Mouse (Mus musculus) fibroblast of lung, adult 2 months (primary cell): ENCODE results near the gene Hmga1.

ENCODE experiments used
- DNase-seq: peaks from one replicate; pipeline ENCODE4 v3.0.0-alpha.2; 2011; ENCODE audit warnings: low read depth

The Hmga1 gene

DNA sequence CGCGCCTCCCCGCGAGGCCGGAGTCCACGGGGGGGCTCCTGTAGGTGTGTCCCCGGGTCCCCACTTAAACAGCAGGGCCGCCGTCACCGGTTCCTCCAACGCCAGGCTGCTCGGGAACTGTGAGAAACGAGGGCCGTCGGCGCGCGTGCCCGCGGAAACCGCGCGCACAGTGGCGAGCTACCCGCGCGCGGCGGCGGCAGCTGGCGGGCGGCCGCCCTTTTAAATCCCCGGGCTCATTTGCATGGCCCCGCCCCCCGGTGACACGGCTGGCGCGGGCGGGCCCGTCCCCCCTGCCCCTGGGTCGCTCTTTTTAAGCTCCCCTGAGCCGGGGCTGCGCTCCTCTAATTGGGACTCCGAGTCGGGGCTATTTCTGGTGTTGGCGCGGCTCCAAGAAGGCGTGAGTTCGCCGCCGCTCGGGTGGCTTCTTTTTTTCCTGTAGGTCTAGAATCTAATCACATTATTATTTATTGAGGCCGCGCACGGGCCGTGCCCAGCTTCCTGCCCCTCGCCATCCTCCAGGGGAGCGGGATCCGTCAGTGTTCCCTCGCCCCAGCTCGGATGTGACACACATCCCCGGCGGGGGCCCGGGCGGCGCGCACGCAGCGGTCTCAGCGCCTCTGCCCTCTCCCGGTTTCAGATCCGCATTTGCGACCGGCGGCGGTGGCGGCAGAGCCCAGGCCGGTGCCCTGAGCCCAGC lies at the start of gene Hmga1:
Gene Hmga1 (plus strand): TSS at position 183 of the 697 bp plus-strand sequence.
- no peak for DNase-seq

DNA sequence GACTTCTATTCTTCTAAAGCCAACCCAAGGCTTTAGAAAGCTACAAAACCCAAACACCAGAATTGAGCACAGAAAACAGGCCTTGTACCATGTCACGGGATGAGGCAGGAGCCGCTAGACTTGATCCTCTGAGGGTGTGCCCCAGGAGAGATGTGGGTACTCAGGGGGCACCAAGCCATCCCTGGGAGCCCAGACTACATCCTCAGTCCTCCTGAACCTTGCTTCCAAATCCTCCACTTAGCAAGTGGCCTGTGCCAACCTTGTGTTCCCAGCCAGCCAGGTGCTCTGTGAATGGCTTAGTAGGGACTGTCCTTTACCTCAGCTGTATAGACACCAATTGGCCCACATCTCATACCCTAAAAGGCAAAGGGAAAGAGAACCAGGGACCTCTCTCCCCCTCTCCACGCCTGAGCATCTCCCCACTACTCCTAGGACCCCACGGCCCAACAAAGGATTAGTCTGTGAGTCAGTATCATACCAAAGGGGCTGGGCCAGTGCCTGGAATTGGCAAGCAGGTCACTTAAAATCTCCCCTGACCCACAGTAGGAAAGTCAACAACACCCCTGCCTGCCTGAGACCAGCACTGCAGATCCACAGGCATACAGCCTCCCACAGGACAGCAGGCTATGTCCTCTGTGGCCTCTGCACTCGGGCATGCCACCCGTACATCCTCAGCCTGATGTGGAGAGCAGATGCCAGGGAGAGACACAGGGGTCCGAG lies 49.3 kb upstream of the Hmga1 start:
- no peak for DNase-seq

DNA sequence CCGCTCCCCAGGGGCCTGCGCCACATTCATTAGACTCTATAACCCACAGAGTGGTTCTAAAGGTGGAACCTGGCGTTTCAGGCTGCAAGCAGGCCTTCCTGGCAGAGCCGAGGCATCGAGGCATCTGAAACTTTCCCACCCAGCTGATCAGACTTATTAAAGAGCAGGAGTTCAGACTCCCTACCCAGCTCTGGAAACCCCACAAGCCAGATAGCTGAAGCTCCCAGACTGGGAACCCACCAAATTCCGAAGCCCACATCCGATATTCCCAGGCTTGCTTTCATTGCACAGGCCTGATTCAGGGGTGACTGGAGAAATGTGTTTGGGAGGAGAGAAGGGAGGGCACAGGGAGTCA lies 48.7 kb upstream of the Hmga1 start:
- no peak for DNase-seq

DNA sequence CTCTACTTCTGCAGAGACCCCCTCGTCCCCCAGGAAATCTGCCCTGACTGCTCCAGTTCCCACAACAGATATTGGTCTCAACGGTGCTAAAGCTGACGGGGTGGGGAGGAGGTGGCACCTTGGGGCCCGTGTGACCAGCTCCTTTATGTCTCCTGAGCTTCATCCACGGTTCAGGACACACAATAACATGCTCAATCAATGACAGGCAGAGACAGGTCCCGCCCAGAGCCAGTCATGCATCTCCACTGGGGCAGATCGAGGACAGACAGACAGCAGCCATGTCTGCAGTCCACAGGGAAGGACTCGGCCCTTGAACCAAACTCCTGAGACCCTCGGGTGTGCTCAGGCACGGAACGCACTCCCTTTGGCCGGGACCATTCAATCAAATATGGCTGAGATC lies 48.3 kb upstream of the Hmga1 start:
- no peak for DNase-seq

DNA sequence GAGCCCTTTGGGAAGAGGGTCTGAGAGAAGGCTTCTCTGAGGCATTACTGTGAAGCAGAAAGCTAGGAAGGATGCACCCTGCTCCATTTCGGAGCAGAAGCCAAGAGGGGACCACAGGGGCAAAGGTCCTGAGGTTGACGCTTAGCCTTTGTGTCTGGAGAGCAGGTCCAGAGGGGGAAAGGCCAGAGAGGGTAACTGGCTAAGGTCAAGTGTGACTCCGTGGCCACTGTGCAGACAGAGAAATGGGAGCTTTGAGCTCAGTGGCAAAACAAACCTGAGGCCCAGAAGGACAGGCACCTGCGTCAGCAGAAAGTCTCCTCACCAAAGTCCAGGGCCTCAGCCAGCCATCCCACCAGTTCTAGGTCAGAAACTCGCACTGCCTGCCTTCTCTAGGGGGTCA lies 47.8 kb upstream of the Hmga1 start:
- DNase-seq, result no peak

DNA sequence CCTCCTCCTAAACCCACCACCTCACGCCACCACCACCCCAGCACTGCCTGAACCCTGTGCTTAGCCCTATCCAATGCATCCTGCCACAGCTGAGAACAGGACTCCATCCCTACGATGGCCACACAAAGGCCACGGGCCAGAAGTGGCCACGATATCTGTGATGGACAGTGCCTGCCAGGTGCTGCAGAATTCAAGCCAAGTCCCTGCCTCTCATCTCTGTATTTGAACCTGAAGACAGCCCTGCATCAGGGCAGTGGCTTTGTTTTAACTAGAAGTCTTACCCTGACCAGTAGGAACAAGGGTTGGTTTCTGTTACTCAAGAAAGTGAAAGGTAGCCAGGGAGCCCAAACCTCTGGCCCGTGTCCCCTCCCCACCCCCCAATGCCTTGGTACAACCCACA lies 47.2 kb upstream of the Hmga1 start:
- DNase-seq, result no peak

DNA sequence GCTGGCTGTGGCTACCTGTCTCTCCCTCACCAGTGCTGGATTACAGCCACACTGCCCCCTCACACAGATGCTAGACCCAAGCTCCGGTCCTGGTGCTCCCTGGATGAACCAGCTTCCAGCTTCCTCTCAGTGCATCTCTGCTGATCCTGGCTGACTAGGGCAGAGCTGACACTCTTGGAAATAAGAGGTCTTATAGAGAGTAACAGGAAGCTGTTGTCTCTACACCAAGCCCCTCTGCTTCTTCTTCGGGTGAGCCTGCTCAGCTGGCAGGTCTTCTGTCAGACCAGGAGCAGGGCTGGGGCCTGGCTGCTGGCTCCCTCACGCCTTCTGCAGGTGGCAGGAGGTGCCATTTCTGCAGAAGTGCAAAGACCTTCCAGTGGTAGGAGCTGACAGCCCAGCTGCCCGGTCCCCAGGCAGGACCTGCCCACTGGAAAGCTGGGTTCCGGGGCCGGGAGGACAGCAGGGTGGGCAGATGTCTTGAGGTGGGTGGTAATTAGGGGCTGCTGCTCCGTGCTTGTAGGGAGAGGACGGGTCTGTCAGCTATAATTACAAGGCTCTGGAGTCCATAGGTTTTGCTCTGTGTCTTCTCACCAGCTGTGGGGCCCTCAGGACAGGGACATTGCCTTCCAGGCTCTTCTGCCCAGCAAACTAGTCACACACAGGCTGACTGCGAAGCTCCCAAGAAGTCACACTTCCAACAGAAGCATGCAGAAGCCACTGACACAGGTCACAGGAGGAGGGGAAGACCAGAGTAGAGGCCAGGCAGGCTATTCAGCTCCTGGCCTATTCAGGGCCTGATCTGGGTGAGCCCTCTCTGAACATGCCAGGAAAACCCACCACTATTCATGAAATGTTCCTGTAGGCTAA lies 45.8 kb upstream of the Hmga1 start:
- no peak for DNase-seq

DNA sequence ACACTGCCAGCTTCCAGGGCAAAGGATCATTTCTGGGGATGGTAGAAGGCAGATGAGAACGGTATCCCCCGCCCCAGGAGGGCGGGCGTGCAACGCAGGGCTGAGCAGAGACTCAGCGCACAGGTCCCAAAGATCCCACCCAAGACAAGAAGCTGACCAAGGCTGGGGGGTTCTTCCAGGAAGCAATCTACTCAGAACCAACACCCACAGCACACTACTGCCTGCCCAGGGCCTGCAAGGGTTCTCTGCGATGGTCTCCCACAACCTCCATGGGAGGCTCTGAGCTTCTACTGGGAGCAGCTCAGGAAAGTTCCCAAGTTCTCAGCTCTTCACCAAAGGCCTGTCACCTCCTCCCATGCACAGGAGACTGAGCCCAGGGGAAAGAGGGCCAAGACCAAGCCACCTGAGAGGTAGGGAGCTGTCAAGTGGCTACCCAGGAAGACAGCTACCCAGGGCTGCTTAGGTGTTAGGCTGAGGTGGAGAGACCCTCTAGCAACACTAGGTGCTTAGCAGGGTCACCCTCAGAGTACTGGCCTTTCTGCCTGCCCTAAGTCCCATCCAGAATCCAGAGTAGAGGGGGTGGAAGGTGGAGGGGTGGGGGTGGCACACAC lies 45.1 kb upstream of the Hmga1 start:
- DNase-seq, result no peak

DNA sequence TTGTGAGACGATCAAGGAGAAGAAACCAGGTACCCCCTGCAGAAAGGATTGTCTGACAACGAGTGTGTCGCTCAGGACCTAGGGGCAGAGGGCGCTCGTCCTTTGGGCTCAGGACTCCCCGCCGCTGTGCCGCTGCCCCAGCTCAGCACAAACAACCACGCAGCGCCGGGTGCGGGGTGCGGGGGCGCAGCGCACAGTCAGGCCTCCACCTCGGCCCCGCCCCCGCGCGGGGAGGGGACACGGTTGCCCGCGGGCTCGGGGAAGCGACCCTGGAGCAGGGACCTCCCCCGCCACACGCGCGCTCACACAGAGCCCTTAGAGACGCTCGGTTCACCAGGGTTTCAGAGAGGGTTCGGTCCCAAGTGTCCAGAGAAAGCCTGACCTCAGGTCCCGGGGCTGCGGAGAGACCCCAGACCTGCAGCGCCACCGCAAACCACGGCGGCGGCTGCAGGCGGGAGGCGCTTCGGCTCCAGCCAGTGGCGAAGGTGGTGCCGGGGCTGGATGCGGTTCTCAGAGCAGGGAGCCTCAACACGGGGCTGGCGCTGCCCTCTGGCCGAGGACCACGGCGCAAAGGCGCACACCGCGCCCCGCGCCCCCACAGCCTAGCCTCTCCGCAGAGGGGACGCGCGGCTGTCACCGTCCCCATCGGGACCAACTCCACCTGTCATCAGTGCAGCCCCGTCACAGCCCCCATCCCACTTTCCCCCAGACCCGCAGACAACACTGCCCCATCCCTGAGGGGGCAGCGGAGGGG lies 44.3 kb upstream of the Hmga1 start:
- DNase-seq, result no peak

DNA sequence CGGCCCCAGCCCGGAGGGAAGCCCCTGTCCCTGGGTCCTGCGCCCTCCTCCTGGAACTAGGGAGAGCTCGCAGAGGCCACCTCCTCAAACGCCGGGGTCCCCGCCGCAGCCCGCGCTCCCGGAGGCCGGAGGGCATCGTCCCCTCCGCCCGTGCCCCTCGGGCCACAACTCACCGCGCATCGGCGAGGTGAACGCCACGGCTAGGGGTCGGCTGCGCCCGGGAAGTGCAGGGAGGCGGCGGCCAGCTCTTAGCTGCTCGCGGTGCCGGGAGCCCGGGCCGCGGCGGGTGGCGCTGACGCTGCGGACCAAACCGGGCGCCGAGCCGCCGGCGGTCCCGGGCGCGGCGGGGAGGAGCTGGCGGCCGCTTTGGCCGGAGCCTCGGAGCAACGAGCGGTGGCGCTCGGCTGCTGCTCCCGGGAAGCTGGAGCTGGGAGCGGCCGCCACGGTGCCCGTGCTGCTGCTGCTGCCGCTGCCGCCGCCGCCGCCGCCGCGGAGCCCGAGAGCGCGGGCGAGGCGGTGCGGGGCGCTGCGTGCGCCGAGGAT lies 43.6 kb upstream of the Hmga1 start:
- DNase-seq, result no peak

DNA sequence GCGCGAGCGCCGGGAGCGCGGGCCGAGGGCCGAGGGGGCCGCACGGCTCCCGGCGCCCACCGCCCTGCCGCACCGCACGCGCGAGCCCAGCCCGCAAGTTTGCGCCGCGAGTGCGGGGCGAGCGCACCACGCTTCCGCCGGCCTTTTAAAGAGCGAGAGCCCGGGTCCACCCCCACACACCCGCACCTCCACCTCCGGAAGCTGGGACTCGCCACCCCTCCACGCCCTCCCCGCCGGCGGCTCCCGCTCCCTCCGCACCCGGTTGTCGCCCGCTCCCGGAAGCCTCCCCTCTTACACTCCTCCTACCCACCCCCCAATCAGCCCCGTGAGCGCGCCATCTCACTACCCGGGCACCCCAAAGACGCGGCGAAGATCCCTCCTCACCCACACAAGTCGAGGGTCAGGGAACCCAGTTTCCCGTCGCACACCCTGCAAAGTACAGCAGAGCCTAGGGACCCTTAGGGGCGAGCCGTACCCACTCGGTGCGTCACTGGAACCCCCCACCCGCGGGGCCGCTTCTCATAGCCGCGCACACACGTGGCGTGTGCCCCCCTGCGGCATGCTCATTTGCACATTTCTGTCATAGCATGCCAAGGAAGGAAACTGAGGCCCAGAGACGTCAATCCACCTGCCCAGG lies 42.9 kb upstream of the Hmga1 start:
- no peak for DNase-seq

DNA sequence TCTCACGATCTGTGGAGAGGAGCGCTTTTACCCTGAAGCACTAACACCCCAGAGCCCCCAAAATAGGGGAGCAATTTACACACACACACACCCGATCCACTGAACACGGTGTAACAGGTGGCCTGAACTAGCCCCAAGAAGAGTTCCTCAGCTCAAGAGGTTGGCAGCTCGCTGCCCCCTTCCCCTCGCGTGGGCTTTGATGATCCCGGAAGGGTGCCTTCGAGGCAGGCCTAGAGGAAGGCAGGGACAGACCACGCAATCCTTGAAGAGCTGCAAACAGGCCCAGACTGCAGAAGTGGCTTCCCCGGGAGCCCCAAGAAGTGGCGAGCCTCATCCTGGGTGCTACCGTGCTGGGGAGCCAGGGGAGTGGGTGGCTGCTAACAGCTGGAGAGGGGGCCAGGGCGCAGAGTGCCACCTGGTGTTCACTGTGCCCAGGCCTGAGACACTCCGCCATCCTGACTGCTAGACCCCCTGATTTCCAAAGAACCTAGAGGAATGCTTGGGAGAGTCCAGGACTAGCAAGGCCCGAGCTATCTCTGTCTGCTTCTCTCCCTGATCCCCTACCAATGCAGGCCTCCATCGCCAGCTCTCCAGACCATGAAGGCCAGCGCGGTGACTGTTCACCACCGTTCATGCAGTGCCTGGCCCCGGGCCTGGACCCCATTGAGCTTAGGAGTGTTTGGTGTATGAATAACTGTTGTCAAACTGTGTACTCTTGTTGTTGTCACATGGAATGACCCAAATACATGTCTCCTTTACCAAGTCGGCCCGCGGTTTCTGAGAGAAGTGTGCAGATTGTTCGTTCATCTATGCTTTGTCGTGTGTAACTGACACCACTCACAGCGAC lies 42.2 kb upstream of the Hmga1 start:
- no peak for DNase-seq

DNA sequence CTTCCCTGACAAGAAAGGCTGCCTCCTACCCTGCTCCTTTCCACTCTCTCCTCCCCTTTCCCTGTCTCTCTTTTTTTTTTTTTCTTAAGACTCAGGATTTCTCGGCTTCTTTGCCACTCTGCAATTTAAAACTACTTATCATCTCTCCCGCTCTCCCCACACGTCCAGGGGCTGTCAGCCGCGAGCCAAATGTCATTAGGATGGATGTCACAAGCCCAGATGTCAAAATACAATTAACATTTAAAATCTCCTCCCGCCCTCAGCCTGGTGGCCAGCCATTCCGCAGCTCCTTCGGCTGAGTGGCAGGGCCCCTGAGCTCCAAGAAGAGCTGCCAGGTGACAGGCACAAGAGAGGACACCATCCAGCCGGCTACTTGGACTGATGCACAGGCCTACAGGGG lies 38.0 kb upstream of the Hmga1 start:
- no peak for DNase-seq

DNA sequence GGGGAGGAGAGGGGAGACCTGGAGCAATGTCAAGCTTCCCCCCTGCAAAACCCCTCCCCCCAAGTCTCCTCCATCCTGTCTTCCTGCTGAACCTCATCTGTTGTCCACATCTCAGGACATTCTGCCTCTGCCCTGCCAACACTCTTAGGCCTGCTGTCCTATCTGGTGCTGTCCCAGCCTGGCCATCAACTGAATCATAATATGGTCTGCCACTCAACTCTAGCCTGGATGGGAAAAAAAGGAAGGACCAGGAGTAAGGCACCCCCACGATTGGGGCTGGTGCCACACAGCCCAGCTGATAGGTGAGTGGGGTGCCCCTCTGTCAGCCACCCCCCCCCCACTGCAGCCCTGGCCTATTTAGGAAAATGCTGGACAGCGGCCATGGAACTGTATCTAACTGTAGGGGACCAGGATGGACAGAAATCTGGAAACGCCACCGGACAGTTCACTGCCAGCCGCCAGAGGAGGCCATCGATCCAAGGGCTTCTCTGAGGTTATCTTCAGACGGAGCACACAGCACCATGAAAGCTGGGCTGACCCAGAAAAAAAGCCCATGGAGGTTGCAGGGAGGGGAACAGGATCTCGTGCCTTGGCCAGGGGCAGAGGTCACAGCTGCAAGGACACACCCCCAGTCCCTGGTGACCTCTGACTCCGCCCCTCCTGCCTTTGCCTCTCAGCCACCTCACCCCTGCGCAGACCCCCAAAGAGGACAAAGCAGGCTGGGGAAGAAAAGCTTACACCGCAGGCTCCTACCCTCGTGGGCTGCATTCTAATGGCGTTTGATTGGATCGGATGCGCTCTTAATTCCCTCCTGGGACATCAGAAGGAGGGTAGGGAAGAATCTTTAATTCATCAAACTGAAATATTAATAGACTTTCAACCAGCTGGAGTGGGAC lies 37.3 kb upstream of the Hmga1 start:
- no peak for DNase-seq

DNA sequence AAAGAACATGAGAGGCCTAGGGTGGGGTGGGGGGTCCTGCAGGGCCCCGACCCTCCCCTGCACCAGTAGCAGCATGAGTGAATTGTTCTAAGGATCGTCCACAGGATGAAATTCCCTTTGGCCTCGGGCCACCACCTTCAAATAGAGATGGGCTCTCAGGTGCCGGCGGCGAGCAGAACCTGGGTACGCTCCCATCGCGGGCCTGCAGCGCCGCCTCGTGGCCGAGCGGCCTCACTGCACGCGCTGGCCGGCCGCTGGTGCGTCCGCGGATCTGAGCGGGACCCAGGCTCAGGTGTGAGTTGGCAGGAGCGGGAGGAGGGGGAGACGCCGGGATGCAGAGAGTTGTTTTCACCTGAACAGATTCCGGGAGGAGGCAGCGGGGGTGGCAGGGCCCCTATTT lies 35.7 kb upstream of the Hmga1 start:
- no peak for DNase-seq

DNA sequence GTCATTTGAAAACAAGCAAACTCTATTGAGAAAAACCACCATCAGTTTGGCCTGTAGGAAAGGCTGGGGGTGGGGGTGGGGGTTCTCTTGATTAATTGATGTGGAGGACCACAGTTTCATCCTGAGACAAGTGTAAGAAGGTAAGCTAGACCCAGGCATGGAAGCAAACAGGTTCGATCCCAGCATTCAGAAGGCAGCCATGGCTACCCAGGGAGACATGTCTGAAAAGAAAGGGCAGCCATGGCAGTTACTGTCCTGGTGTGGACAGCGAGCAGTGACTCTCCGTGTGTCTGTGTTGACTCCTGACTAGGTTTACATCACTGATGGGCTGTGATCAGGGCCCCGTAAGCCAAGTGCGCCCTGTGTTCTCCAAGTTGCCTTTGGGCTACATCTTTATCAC lies 35.0 kb upstream of the Hmga1 start, which contains the start of gene Grm4:
Gene Grm4 (minus strand): TSS at position 101 of the 400 bp plus-strand sequence.
- no peak for DNase-seq

DNA sequence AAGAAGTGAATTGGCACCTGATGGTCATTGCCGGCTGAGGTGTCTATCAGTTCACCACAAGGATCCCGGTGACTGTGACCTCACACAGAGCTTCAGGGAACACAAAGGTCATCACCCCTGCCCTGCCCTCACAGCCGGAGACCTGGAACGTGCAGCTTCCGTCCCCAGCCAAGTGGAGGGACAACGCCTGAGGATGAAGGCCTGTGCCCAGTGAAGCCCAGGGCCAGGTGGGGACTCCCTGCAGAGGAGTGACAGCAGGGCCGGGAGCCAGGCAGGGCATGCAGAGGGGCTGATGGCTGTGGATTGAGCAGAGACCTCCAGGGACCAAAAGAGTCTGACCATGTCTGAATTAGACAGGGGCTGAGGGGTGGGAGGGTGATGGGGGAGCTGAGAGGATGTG lies 33.2 kb upstream of the Hmga1 start:
- no peak for DNase-seq

DNA sequence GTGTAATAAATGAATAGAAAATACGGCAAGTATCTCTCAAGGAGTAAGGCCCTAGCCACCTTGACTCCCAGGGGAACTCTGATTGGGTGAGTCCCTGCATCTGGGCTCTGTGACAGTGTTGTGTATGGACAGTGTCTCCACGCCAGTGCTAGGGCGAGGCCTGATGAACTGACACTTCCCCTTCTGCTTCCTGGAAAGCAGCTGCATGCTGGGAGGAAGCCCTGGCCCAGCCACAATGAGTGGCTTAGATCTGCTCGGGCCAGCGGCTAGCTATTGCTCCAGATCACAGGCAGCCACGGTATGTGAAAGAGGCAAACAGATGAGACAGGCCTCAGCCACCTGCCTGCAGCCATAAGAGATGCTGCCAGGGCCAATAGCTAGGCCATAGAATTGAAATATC lies 29.1 kb upstream of the Hmga1 start:
- DNase-seq, result no peak

DNA sequence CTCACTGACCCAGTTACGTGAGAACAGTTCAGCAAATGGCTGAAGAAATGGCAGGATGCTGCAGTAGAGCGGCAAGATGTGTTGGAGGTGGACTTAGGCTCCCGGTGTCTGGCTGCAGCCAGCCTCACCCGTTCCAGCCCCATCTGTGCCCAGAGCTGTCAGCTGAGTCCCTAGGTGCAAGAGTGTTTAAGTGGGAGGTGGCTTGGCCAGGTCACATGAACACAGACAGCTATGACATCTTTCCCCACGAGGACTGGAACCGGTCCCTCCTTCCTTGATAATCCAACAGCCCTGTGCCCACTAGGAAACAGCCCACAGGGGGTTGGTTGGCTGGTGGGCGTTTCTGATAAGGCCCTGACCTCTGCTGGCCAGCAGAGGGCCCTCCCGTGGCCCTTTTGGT lies 28.3 kb upstream of the Hmga1 start:
- no peak for DNase-seq
